Mouse (Mus musculus): Measurements from ENCODE around the gene 2410004P03Rik. TPM values are rescaled to one million over a fixed set of nuclear protein-coding genes. Genes with fewer than 3 reads are reported as not detected.

2410004P03Rik gene
- polyA plus RNA-seq, 1 experiment = not detected

DNA sequence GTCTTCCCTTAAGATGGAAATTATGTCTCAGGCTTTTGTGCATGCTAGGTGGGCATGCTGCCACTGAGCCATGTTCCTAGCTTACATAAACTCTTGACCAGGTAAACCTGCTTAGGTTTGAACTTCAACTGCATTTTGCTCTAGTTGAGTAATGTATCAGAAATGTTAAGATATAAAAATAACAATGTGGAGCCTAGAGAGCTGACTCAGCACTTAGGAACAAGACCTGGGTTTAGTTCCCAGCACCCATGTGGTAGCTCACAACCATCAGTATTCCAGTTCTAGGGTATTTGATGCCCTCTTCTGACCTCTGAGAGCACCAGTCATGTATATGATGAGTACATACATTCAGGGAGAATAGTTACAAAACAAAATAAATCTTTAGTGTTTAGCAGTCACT, 34.4 kb downstream of the 2410004P03Rik start:
- H3K9me3 ChIP-seq (ENCODE audit: control insufficient read depth, low read length) = no peaks in the 10 kb centered on the region
- H3K27me3 ChIP-seq (ENCODE audit: control insufficient read depth) = no peaks in the 10 kb centered on the region
- H3K4me3 ChIP-seq (replicated peaks) = no peak overlapping the region
- H3K4me1 ChIP-seq (ENCODE audit: control insufficient read depth) = no peaks in the 10 kb centered on the region
- no peak for TF ChIP-seq TAL1 (IDR thresholded peaks at IDR 0.05; ENCODE audit: low read length)
- TF ChIP-seq GATA1 (IDR thresholded peaks at IDR 0.05; ENCODE audit: low read length) = no peak
- H3K36me3 ChIP-seq (ENCODE audit: control insufficient read depth) = peaks cover 89% of the 10 kb centered on the region

DNA sequence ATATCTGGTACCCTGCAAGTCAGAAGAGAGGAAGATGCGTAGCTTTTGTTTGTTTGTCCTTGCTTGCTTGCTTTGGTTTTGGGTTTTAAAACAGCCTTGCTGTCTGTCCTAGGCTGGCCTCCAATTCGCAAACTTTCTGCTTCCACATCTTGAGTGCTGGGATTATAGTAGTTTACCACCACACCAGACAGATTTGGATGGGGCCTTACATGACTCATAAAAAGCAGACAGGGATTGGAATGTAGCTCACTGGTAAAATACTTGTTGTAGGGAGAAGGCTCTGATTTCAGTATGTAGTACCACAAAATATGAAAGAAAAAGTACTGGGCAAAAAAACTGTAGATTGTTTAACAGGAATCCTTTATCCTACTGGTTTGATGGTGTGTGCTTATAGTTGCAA, 44.7 kb downstream of the 2410004P03Rik start:
- Histone ChIP-seq H3K4me1 (ENCODE audit: control insufficient read depth) (no peaks in the 10 kb centered on the region), H3K4me3 (replicated peaks) (no peak overlapping the region), H3K27me3 (ENCODE audit: control insufficient read depth) (no peaks in the 10 kb centered on the region), H3K9me3 (ENCODE audit: control insufficient read depth, low read length) (no peaks in the 10 kb centered on the region), H3K36me3 (ENCODE audit: control insufficient read depth) (peaks cover 79% of the 10 kb centered on the region)
- TF ChIP-seq TAL1 (IDR thresholded peaks at IDR 0.05; ENCODE audit: low read length) = no peak
- no peak for TF ChIP-seq GATA1 (IDR thresholded peaks at IDR 0.05; ENCODE audit: low read length)

GRCm38 (mm10) chr12:16963354-16963753, 48.2 kb downstream of the 2410004P03Rik start:
- peaks cover 82% of the 10 kb centered on the region for H3K36me3 ChIP-seq (ENCODE audit: control insufficient read depth)
- H3K27me3 ChIP-seq (ENCODE audit: control insufficient read depth) = no peaks in the 10 kb centered on the region
- H3K4me1 ChIP-seq (ENCODE audit: control insufficient read depth) = no peaks in the 10 kb centered on the region
- no peak overlapping the region for H3K4me3 ChIP-seq (replicated peaks)
- TF ChIP-seq GATA1 (IDR thresholded peaks at IDR 0.05; ENCODE audit: low read length) (no peak), TAL1 (IDR thresholded peaks at IDR 0.05; ENCODE audit: low read length) (no peak)
- no peaks in the 10 kb centered on the region for H3K9me3 ChIP-seq (ENCODE audit: control insufficient read depth, low read length)

DNA sequence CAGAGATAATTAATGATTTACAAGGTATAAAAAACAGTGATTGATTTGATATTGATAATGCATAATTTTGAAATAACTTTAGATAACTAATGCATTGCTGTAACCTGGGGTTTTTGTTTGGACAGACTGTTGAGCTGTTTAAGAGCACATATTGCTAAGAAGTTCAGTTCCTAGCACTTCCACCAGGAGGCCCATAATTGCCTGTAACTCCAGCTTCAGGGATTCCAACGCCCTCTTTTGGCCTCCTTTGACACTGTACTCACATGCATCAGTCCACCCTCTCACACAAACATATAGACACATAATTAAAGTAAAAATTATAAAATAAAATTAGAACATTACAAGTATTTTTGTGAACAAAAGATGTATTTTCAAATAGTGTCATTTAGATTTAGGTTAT, 52.7 kb downstream of the 2410004P03Rik start:
- Histone ChIP-seq H3K36me3 (ENCODE audit: control insufficient read depth) (peaks cover 84% of the 10 kb centered on the region), H3K9me3 (ENCODE audit: control insufficient read depth, low read length) (no peaks in the 10 kb centered on the region), H3K4me1 (ENCODE audit: control insufficient read depth) (no peaks in the 10 kb centered on the region), H3K4me3 (replicated peaks) (no peak overlapping the region), H3K27me3 (ENCODE audit: control insufficient read depth) (no peaks in the 10 kb centered on the region)
- TF ChIP-seq TAL1 (IDR thresholded peaks at IDR 0.05; ENCODE audit: low read length) (no peak), GATA1 (IDR thresholded peaks at IDR 0.05; ENCODE audit: low read length) (no peak)

Other genes starting within 250 kb of the 2410004P03Rik start
- gene Greb1, start 210.8 kb downstream of the 2410004P03Rik start, polyA plus RNA-seq (2012) = 0.01 TPM in 1 of 2 replicates, not detected in the other
- 0.53 and 0.67 TPM in 2 replicates for gene E2f6, start 200.8 kb downstream of the 2410004P03Rik start, polyA plus RNA-seq (2012)
- gene Rock2, start 116.8 kb downstream of the 2410004P03Rik start, polyA plus RNA-seq (2012) = 0.10 and 0.12 TPM in 2 replicates
- 0.38 and 0.52 TPM in 2 replicates for gene Pqlc3, start 11.3 kb downstream of the 2410004P03Rik start, polyA plus RNA-seq (2012)
- 0.01 TPM in 1 of 2 replicates, not detected in the other for gene Kcnf1, start 165.2 kb upstream of the 2410004P03Rik start, polyA plus RNA-seq (2012)